Mouse (Mus musculus) kidney, adult 9 months (tissue): ENCODE measurements around the gene Barhl1.

Source experiments
- DNase-seq: peaks from one replicate; pipeline ENCODE4 v3.0.0; 2022

The Barhl1 gene

DNA sequence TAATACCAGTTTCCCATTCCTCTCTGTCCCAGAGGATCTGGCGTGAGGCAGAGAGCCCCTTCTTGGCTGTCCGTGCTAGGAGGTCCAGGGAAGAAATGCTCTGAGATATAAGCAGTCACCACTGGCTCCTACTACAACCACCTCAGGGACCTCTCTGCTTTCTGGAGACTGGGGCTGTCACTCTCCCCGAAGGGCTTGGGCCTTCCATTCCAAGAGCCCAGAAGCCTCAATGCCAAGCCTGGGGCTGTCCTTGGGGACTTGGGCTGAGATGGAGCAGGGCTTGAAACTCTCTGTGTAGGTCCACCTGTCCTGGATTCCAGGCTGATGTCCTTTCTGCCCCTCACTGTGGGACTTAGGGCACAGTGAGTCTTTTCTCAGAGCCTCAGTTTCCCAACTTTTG lies 5.6 kb downstream of the Barhl1 start:
- DNase-seq, result no peak

DNA sequence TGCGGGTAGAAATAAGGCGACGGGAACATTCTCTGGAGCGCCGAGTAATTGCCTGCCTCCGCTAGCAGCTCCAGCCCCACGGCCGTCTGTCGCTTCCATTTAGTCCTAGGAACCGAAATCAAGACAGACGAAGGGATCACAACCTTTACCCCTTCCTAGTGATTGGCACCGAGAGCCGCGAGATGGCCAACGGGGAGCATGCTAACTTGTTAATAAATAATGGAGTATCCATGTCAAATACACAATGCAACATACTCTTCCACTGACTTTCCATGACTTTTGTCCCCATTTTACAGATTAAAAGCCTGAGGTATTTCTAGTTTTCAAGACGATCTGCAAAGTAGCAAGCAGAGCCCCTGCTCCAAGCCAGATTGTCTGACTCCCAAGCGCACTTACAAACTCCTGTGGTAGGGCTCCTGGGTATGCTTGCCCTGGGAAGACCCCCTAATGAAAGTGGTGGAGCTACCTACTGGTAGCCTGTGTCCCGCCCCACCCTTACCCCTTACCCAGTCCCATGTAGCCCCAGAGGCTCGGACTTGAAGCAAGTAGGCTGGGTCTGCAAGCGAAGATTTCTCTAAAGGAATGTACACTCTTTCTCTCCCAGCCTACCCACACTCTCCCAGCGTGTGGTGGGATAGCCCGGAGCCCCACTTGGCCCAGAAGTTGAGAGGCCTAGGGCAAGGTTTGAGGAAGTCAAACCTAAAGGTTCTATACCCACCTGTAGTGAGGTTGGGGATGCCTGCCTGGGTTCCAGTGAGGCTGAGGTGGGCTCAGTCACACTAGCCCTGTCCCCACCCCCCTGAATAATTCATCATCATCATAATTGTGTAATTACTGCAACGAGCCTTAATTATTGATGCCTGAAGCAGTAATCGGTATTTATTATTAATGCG lies 6.4 kb downstream of the Barhl1 start:
- peak; percentile 51 for DNase-seq

DNA sequence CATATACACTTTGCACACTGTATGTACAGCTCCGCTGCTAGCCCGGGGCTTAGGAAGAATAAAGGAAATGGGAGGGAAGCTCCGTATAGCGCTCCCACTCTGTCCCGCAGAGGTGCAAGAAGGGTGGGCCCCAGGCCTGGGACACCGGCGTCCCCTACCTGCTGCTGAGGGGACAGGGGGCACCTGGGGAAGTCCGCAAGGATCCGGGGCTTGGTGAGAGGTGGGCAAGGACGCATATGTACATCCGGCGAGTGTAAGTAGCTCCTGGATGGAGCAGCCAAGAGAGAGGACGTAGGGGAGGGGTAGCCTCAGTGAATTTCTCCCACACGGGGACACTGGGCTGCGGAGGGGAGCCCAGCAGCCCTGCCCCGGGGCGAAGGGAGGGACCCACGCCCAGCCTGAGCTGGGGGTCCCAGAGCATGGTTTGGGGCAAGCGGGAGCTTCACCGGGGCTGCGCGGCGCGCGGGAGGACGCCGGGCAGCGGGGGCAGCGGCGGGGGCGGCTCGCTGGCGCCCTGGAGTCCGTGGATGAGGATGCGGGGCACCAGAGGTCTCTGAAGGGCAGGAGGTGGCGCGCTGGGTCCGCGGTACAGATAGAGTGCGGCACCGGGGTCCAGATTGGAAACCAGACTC lies 7.2 kb downstream of the Barhl1 start:
- no peak for DNase-seq

DNA sequence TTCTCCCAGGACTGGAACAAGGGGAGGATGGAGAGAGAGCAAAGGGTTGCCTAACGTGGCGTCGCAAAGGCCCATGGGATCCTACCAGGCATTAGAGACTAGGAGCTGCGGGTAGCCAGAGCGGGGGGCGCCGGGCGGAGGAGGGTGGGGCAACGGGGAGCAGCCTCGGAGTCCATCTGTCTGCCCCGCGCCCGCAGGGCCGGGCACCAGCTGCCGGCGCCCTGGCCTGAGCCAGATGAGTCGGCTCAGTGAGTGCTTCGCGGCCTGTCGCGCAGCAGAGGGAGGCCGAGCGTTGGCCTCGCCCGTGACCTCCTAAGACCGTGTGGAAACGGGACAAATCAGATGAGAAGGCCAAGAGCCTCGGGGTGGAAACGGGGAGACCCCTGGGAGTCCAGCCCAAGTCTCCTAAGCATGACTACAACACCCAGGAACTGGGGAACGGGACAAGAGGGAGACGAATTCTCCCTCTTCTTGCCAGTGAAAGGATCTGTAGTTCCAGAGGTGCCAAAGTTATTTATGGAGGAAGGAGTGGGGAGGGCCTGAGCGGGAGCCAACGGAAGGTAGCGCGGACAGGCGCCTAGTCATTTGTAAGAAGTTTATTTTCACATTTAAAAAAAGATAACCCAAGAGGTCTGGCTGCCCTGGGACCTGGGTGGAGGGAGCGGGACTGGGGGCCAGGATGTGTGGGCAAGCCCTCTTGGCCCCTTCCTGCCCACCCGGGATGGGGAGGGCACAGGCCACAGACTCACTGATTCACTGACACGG lies 7.9 kb downstream of the Barhl1 start:
- DNase-seq, result peak; percentile 17

DNA sequence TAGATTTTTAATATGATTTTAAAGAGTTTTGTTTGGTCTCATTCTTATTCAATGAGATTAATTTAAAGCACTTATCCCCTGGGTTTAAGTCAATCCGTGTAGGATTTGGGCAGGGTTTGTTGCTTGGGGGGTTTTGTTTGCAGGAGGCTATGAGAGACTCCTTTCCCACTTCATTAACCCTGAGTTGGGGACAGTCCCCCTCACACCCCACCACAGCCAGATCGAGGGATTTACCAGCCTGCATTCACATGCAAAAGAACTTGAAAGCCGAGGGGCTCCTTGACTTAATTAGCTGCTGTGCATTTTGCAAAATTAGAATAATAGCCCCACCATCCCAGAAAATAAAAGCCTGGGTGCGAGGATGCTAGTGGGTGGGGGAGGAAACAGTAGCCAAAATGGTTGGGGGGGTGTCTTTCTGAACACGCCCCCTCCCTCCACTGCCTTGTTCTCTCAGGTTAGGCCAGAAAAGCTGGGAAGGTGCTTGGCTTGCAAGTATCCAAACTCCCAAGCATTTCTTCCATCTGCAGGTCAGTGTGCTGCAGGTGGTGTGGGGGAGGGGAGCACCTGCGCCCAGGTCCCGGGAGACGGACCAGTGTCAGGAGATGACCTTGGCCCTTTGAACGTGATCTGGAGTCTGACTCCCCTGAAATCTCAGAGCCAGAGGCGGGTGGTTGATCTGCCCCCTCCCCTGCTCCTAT lies 8.6 kb downstream of the Barhl1 start:
- no peak for DNase-seq

DNA sequence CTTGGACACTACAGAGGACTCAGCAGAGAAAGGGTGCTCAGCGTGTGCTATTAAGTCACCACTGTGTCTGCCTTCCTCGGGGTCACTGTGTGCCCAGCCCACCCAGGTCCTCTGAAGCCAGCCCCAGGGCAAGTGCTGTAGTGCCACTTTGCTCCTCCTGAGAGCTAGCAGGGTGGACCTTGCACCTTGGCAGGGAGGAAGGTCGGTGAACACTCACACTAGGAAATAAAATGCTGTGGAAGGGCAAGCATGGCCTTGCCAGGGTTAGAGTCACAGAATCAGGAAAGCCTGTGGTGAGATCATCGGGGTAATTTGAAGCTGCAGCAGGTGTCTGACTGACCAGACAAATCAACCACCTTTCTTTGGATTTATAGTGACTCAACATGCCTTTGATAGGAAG lies 10.9 kb downstream of the Barhl1 start:
- DNase-seq, result peak; percentile 64

DNA sequence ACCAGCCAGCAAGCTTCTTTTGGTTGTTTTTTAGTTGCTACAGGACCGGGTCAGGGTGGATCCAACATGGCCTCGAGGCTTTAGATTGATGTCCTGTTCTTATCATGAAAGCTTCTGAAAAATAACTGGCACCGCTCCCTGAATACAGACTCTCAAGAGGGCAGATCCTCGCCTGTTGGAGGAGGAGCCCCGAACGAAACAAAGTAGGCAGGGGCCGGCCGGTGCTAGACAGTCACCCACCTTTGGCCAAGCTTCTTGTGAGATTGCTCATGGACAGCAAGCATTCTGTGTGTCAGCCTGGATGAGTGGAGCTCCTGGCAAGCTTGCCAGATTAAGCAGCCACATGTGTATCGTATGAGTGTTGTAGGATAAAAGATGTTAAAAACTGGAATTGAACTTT lies 11.7 kb downstream of the Barhl1 start:
- no peak for DNase-seq

DNA sequence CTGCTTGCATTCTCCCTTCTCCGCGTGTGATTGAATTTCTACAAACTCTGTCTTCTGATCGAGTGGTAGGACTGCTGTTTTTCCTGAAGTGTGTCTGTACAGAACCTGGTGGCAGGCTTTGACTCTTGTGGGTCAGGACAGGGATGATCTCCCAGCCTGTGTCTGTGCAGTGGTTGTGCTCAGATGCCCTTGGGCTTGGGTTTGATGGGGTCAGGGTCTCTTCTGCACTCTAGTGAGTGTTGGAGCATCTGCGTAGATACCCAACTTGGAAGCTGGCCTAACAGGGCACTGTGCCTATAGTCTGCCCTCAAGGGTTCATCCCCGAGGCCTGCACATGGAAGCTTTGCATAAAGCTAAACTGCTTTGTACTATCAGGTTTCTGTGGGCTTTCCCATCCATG lies 12.6 kb downstream of the Barhl1 start:
- DNase-seq, result no peak

DNA sequence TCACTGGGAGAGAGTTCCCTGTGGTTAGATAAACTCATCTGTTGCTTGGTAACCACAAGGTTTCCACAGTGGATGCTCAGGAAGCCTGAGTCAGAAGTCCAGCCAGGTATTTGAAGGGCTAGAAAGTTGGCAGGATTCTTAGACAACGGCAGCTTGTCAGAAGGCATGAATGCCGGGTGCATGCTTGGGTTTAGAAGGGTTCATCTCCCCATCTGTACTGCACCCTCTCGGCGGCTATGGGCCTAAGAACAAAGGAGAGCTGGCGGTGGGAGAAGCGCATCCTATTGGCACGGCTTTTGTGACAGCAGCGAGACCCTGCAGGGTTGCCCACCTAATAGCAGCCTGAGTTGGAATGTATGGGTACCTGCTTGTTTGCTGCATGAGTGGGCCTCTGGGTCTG lies 14.2 kb downstream of the Barhl1 start:
- DNase-seq, result no peak

DNA sequence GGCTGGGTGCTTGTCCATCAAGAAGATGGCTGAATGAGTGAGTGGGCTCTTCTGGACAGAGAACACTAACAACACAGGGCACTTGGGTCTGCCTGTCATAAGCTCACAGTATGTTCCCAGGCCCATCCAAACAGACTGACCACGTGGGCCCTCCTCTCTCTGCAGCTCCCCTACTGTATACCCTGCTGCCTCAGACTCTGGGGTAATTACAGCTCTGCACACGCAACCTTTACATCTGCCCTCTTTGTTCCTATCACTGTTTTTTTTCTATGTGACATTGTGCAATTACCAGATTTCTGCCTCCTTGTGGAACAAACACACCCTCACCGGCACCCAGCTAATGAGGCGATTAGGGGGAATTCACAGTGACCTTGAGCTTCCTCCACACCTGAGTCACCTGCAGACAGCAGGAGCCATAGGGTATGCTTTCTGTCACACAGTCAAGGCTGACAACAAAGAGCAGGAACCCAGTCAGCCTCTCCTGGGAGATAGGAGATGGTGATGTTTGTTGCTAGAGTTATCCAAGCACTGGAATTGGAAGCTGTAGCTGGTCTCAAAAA lies 19.0 kb downstream of the Barhl1 start:
- no peak for DNase-seq

DNA sequence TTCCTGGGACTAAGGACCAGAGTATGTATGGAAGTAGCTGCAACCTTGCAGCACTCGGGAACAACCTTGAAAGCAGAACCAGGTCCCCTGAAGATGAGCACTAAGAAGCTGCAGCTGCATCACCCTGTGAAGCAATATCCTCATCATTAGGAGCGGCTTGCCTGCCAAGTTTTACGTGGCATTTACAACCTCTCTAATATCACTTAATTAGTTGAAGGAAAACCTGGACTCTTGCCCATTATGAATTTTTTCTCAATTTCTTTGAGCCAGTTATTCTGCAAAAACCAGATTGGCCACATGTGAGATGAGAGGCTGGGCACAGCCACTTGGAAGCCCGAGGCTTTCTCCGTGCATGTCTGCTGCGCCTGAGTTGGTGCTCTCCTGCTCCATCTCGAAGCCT lies 20.6 kb downstream of the Barhl1 start:
- no peak for DNase-seq

DNA sequence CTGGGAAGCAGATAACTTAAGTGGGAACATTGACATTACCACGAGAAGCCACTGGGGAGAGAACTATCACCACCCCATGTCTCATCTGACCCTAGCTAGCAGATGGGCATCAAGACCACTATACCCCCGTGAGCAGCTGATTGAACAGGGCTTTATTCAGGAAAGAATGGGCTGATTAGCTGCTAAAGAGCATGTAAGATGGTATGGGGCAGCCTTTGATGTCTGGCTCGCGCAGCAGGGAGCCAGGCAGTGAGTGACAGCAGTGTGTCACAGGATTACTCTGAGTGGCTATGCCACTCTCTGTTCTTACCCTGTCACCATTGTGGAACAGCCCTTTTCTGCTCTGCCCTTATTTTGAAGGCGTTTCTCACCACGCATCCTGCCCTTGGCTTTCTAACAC lies 22.9 kb downstream of the Barhl1 start:
- DNase-seq, result no peak

DNA sequence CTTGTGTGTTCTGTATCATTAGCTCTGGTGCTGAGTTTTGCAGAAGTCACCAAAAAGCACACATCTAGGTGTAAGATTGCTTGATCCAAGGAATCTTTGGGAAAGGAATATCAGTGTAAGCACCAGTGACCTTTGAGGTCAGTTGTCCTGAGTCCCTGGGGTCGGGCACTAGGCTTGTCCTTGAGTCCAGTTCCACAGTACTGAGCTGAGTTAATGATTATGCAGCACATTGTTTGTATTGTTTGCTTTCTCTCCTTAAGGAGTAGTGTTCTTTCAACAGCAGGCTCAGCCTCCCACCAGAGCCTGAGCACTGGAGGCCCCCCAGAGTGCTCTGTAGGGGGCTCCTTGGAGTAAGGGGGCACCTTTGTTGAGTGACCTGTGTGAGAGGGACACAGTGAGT lies 23.7 kb downstream of the Barhl1 start:
- peak; percentile 38 for DNase-seq

DNA sequence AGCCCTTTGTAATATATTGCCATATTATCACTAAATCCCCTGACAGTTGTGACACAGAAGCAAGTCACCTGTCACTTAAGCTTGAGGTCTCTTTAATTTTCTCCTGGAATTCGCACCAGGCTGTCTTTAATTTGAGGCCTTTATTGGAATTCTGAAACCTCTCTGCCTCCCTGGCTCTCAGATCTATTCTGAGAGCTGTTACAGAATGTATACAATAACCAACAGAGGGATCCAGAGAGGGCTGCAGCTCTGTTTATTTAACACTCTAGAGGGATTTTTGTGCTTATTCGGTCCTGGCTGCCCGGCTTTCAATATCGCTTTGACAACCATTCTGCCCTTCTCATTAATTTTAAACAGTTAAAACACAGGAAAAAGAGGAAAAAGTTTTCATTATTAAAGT lies 31.6 kb downstream of the Barhl1 start:
- no peak for DNase-seq

DNA sequence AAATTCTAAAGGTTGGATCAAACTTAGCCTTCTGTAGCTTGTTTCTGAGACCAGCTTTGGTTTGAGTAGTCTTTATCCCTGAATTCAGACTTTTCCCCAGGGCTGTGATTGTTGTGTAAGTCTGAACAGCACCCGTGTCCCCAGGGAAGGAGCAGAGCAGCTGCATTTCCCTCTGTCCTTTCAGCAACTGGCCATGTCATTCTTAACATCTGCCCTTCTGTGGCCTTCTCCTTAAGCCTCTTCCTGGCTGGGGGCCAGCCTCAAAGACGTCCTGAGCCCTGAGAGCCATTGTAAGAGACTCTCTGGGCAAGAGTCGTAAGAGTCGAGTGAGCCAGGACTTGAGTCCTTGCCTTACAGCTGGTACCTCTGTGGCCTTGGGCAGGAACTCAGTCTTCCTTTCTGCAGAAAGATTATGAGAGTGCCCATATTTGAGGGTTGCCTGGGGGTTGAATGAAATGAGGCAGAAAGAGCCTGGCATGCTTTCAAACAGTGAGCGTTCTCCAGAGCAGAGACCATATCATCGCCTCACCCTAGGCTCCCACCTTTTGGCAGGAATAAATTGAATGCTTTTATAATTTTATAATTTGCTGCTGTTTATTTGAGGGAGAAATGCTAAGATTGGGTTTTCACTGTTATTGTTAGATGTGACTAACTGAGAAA lies 33.5 kb downstream of the Barhl1 start:
- no peak for DNase-seq

DNA sequence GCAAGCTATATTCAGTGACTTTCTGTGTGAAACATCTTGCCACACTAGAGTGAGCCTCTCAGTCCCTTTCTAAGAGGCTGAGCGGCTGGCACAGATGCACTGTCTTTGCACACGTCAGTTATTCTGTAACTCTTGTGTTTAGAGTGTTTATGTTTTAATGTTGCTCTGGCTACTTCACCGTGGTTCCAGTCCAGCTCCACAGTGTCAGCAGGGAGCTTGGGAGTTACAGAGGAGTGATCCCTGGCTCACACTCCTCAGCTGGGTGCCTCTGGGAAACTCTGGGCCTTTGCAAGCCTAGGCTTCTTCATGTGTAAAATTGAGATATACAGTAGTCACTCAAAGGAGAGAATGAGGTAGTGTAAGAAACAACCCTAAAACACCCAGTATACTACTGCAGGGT lies 34.4 kb downstream of the Barhl1 start:
- DNase-seq, result no peak

DNA sequence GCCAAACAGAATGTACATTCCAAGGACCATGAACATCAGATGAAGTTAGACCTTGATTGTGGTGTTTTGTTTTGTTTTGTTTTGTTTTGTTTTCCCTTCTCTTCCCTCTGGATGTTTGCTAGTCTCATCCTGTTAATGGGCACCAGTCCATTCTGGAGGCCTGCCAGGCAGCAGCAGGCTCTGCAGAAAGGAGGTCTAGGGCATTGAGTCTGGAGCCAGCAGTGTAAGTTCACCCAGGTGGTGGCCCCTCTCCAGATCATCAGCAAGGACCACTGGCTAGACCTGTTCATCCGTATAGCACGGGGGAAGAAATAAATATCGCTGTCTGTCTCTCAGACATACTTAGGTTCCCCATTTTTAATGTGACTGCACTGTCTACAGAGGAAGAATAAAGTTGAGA lies 35.2 kb downstream of the Barhl1 start:
- no peak for DNase-seq

DNA sequence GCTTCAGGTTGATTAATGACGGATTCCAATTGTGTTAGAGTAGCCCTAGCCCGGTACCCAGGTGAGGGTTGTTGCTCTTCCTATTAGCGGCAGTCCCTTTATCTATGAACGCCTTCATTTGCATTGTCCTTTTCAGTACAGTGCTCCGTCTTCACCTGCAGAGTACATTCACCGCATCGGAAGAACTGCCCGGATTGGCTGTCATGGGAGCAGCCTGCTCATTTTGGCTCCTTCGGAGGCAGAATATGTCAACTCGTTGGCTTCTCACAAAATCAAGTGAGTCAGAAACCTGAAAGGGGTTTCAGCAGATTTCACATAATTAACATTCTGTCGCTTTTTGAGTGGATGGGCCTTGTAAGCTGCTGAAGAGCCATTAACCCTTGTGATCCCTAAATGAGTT lies 40.9 kb downstream of the Barhl1 start:
- DNase-seq, result no peak

DNA sequence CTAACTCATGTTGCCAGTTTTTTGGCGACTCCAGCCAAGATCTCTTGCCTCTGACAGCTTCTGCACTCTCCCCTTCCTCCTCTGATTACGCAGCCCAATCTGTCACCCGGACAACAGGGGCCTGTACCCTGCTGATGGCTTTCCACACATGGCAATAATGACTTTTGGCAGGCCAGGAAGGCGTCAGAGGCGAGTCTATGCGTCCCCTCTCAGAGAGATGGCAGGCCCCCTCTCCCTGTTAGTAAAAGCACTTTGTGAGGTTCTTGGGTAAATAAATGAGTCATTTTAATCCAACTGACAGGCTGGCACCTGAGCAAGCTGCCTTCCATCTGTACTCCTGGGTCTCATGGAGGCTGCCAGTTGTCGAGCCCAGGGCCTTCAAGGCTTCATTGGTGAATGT lies 49.0 kb downstream of the Barhl1 start:
- no peak for DNase-seq

DNA sequence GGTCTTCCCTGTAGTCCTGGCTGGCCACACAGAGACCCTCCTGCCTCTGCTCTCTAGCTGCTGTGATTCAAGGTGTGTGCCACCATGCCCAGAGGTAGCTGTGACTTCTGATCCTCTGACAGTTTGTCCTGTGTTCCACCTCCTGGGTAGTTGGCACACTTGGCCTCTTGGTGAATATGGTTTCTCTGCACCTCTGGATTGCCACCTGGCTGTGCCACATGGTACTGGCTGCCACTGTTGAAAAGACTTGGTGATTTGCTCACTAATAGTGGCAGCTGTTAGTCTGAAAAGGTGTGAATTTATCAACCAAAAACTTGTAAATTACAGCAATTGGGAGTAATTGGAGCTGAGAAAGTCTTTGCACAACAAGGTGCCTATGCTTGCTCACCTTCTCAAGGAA lies 52.6 kb downstream of the Barhl1 start:
- no peak for DNase-seq

DNA sequence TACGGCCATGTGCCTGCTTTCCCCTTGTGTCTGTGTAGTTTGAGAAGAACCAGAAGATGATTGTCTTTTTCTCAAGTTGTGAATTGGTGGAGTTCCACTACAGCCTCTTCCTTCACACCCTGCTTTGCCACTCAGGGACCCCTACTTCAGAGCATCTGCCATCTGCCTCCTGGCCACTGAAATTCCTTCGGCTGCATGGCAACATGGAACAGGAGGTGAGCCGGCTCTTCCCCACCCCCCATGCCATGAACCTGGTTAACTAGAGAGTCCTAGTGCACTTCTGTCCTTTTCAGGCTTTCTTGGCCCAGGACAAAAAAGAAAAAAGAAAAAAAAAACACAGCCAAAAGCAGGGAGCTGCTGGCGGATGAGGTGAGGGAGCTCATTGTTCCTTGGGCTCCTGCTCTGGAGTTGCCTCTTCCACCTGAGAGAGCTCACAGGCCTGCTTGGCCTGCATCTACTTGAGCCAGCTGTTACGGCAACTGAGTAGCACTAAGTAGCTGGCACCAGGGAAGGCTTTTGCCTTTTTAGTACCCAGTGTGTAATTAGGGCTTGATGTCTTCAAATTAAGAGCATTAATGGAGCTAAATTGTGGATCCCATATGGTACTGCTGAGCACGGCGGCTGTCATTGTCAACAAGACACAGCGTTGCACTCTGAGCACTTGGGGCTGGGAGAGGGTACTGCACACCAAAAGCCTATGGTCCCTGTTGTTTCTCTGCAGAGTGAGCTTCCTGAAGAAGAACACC lies 55.6 kb downstream of the Barhl1 start:
- no peak for DNase-seq

DNA sequence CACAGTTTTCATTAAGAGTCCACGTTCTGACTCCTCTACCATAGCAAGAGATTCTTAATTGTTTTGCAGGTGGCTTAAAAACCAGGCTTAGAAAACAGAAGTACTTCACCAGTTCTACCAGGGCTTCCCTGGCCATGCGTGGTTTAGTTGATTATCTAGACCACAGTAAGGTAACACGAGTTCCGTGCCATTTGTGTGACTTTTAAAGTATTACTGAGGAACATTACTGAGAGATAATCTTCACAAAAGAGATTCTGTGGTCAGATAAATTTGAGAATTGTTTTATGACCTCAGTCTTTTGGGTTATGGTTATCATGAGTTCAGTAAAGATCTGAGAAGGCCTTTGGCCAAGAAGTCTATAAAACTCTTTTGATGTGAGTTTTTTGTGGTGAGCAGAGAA lies 57.2 kb downstream of the Barhl1 start:
- DNase-seq, result no peak
